Mouse (Mus musculus) forebrain, postnatal 0 days (tissue): ENCODE data around the gene Gpha2. TPM values are rescaled to one million over a fixed set of nuclear protein-coding genes. Genes with fewer than 3 reads are reported as not detected.

Source experiments
- ATAC-seq: fragments of 200-750 bp; cut with Nextera tagmentation; 2 replicates; pipeline ENCODE4 v1.8.0; 2017; ENCODE audit warnings: mild to moderate bottlenecking, moderate library complexity
- DNase-seq: peaks from one replicate; pipeline ENCODE4 v3.0.0-alpha.2; 2015
- H3K27ac ChIP-seq: fragments of 300-500 bp; sonication (generic); 2 replicates; pipeline ENCODE4 v1.5.1; 2014; ENCODE audit warnings: low read depth, mild to moderate bottlenecking, antibody characterized with exemption, low read length, moderate library complexity, mixed read lengths
- H3K27me3 ChIP-seq: fragments of 300-500 bp; sonication (generic); 2 replicates; pipeline ENCODE4 v1.6.1; 2014; ENCODE audit warnings: mild to moderate bottlenecking, low read length, mixed read lengths; ENCODE audit not compliant: insufficient read depth
- H3K36me3 ChIP-seq: fragments of 300-500 bp; sonication (generic); 2 replicates; pipeline ENCODE4 v1.6.1; 2014; ENCODE audit warnings: mild to moderate bottlenecking, moderate library complexity; ENCODE audit not compliant: insufficient read depth
- H3K4me1 ChIP-seq: fragments of 300-500 bp; sonication (generic); 2 replicates; pipeline ENCODE4 v1.6.1; 2014; ENCODE audit warnings: antibody characterized with exemption; ENCODE audit not compliant: insufficient read depth
- H3K4me2 ChIP-seq: fragments of 300-500 bp; sonication (generic); 2 replicates; pipeline ENCODE4 v1.6.1; 2014; ENCODE audit warnings: low read depth, mild to moderate bottlenecking, moderate library complexity
- H3K4me3 ChIP-seq: fragments of 300-500 bp; sonication (generic); 2 replicates; pipeline ENCODE4 v1.5.1; 2014; ENCODE audit warnings: low read depth, low read length, mixed read lengths
- H3K9ac ChIP-seq: fragments of 300-500 bp; sonication (generic); 2 replicates; pipeline ENCODE4 v1.6.1; 2014; ENCODE audit warnings: mild to moderate bottlenecking
- H3K9me3 ChIP-seq: fragments of 300-500 bp; sonication (generic); 2 replicates; pipeline ENCODE4 v1.6.1; 2016; ENCODE audit warnings: low read length
- CTCF ChIP-seq: sonication (generic); IDR thresholded peaks from 2 replicates; pipeline ENCODE4 v1.5.1; 2016; ENCODE audit warnings: antibody characterized with exemption, control low read depth, low read depth
- WGBS: fragments of 180-500 bp; shearing (Covaris S2); extraction: QIAGEN DNeasy Blood & Tissue Kit; methylation state at CpG from one replicate; pipeline ENCODE4 v1.1.7; 2014; 5-methylcytosine and 5-hydroxymethylcytosine counted together
- polyA plus RNA-seq: library from polyadenylated mRNA; unstranded; fragments of >200 nt; fragmentation: Nextera tagmentation; extraction: Ambion mirVana; gene quantifications from 2 replicates; pipeline ENCODE4 v1.2.1, GENCODE M21; 2015
- total RNA-seq: library from RNA; depleted of rRNA; stranded (reverse); fragments of >200 nt; gene quantifications from 2 replicates; pipeline ENCODE4 v1.2.3, GENCODE M21; 2014

Gene Gpha2
- total and polyA plus RNA-seq, 2 experiments from 2014 or later, result not detected

DNA sequence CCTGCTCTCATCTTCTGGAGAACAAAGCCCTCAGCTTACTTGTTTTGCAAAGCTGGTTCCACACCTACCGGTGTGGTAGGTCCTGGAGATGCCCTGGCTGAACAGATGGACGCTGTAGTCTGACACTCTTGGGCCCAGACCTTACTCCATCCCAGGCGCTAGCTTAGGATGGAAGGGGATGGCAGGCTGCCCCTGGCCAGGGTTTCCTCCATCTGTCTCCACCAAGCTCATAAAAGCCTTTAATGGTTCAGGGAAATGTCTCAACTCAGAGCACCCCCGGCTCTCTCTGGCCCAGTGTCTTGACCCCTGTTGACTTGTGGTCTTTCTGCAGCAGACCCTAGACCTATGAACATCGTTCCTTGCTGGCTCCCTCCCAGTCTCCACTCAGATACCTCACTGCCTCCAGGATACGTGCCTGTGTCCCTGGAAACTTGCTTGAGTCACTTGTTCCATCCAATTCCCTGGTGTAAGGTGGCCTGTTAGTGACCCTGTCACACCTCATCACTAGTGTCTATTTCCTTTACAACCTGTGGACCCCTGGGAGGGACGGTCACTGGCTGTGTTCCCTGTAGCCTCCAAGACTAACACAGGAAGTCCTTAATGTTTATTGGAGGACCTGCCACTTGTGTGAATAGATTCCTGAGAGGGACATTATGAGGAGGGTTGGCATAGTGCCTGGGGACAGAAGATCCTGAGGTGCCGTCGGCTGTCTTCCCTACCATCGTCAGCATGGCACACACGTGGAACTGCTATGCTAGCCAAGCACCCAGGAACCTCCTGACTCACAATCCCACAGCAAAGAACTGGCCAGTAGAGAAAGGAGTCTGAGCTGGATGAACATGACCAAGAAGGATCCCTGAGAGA lies 41.4 kb downstream of the Gpha2 start:
- no peak for DNase-seq
- H3K27ac ChIP-seq, result no peak overlapping the region
- TF ChIP-seq CTCF, result no peak
- 55% methylated on average over 11 of the region's 11 CpGs for WGBS
- no peak overlapping the region for H3K4me2 ChIP-seq
- no peaks in the 10 kb centered on the region; the same call in 1 of the 2 replicates for H3K4me1 ChIP-seq
- no peaks in the 10 kb centered on the region for H3K9me3 ChIP-seq
- H3K4me3 ChIP-seq, result no peak overlapping the region
- no peaks in the 10 kb centered on the region for H3K27me3 ChIP-seq
- no peak for ATAC-seq
- no peak overlapping the region for H3K9ac ChIP-seq
- no peaks in the 10 kb centered on the region for H3K36me3 ChIP-seq

DNA sequence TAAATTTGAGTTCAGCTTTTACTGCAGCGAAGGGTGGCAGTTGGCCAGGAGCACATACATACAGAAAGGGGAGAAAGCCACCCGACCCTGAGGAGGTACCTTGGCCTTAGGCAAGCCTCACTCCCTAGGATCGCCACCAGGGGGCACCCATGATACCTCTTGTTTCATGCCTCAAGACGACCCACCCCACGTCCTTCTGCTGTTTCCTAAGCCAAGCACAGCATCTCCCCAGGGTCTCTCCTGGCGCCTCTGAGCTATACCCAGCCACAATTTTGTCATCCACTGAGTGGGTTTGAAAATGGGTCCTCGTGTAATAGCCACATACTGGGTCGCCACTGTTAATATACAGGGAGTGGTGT lies 42.0 kb downstream of the Gpha2 start:
- H3K9me3 ChIP-seq, result no peaks in the 10 kb centered on the region
- no peak overlapping the region for H3K9ac ChIP-seq
- no peak overlapping the region for H3K4me3 ChIP-seq
- ATAC-seq, result peak; percentile 86
- no peaks in the 10 kb centered on the region; the same call in 1 of the 2 replicates for H3K4me1 ChIP-seq
- H3K27me3 ChIP-seq, result no peaks in the 10 kb centered on the region
- no peak overlapping the region for H3K4me2 ChIP-seq
- peak; percentile 82 for DNase-seq
- peak; percentile 92 for TF ChIP-seq CTCF
- H3K36me3 ChIP-seq, result no peaks in the 10 kb centered on the region
- H3K27ac ChIP-seq, result no peak overlapping the region
- 18% methylated on average over 8 of the region's 8 CpGs for WGBS

DNA sequence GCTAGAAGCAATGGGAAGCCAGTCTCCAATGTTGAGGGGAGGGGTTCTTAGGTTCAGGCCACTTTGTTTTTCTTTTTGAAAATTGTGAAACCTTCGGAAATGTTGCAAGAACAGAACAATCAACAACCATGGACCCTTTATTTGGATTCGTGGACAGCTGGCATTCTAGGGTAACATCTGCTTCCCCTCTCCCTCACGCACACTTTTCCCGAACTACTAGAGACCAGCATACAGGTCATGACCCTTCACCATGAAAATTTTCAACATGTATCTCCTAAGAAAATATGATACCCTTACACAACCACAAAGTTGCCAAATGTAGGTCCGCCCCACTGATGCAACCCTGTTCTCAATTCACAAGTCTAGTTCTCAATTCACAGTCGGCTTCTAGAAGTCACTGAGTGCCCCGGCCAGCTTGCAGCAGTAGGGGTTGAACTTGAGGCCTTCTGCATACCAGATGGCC lies 42.5 kb downstream of the Gpha2 start:
- 88% methylated on average over 7 of the region's 7 CpGs for WGBS
- H3K36me3 ChIP-seq, result no peaks in the 10 kb centered on the region
- H3K27ac ChIP-seq, result no peak overlapping the region
- DNase-seq (no peak), ATAC-seq (no peak)
- no peaks in the 10 kb centered on the region; the same call in 1 of the 2 replicates for H3K4me1 ChIP-seq
- no peak overlapping the region for H3K9ac ChIP-seq
- no peaks in the 10 kb centered on the region for H3K9me3 ChIP-seq
- no peak for TF ChIP-seq CTCF
- H3K27me3 ChIP-seq, result no peaks in the 10 kb centered on the region
- no peak overlapping the region for H3K4me2 ChIP-seq
- H3K4me3 ChIP-seq, result no peak overlapping the region

DNA sequence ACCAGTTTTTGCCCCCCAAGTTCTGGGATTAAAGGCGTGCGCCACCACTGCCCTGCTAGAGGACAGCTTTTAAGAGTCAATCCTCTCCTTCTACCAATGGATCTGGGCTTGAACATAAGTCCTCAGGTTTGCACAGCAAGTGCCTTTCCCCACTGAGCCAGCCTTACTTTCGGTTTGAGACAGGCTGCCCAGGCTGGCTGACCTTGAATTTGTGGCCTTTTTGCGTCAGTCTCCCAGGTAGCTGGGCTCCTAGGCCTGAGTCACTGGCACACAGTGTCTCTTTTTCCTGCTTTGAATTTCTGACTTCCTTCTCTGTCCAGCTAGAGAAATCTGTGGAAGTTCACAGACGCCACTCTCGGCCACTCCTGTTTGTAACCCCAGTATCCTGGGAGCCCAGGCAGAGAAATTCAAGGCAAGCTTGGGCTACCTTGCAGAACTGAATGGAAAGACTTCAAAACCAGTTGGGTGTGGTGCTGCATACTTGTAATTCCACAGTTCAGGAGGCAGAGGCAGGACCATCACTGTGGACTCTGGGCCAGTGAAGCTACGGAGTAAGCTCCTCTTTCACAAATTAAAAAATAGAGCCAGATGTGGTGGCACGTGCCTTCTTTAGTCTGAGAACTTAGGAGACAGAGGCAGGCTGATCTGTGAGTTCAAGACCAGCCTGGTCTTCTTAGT lies 43.8 kb downstream of the Gpha2 start:
- H3K27me3 ChIP-seq, result no peaks in the 10 kb centered on the region
- WGBS, result 89% methylated on average over 8 of the region's 8 CpGs
- TF ChIP-seq CTCF, result no peak

DNA sequence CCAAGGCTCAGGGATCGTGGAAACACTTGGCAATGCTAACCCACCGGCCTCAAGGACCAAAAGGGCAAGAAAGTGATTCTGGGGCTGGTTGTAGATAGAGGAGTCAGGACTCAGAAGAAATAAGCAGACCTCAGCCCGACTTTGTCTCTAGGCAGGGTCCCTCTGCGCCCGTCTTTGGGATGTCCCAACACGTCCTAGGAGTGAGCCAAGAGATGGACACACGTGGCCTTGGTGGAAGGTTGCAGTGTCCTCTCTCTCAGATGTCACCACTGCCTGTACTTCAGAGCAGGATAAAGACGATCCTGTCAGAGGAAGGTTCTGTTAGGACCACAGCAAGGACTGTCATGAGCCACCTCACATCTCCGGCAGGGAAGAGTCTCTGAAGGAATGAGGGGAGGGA lies 44.5 kb downstream of the Gpha2 start:
- Histone ChIP-seq H3K9ac (no peak overlapping the region), H3K27ac (no peak overlapping the region), H3K36me3 (no peaks in the 10 kb centered on the region), H3K9me3 (no peaks in the 10 kb centered on the region), H3K4me3 (no peak overlapping the region), H3K4me2 (no peak overlapping the region), H3K4me1 (peaks cover 4% of the 10 kb centered on the region; the same call in 1 of the 2 replicates), H3K27me3 (no peaks in the 10 kb centered on the region)
- ATAC-seq (no peak), DNase-seq (no peak)
- WGBS, result 58% methylated on average over 9 of the region's 9 CpGs
- TF ChIP-seq CTCF, result no peak

More for the DNA sequence above, 43.8 kb downstream of the Gpha2 start:
- Histone ChIP-seq H3K9ac (no peak overlapping the region), H3K36me3 (no peaks in the 10 kb centered on the region), H3K4me3 (no peak overlapping the region), H3K4me1 (no peaks in the 10 kb centered on the region; the same call in 1 of the 2 replicates), H3K27ac (no peak overlapping the region), H3K9me3 (no peaks in the 10 kb centered on the region), H3K4me2 (no peak overlapping the region)
- no peak for DNase-seq
- ATAC-seq, result no peak

DNA sequence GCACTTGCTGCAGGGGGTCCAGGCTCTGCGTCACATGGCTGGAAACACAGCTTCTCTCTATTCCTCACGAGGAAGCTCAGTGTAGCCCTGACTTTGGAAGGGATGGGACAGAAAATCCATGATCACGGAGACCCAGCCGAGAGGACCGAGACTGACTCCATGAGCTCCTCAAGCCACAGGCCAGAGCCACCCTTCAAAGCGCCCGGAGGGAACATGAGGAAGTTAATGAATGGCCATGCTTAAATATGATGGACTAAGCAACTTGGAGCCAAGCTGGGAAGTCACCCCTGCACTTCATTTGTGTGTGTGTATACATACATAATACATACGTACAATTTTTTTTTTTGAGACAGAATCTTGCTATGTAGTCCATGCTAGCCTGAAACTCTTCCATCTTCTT lies 45.0 kb downstream of the Gpha2 start:
- H3K9me3 ChIP-seq, result no peaks in the 10 kb centered on the region
- DNase-seq (no peak), ATAC-seq (no peak)
- H3K4me3 ChIP-seq, result no peak overlapping the region
- TF ChIP-seq CTCF, result no peak
- H3K9ac ChIP-seq, result no peak overlapping the region
- H3K27ac ChIP-seq, result no peak overlapping the region
- no peaks in the 10 kb centered on the region for H3K36me3 ChIP-seq
- WGBS, result 44% methylated on average over 8 of the region's 8 CpGs
- no peak overlapping the region for H3K4me2 ChIP-seq
- H3K4me1 ChIP-seq, result peaks cover 8% of the 10 kb centered on the region; the same call in 1 of the 2 replicates
- H3K27me3 ChIP-seq, result no peaks in the 10 kb centered on the region

DNA sequence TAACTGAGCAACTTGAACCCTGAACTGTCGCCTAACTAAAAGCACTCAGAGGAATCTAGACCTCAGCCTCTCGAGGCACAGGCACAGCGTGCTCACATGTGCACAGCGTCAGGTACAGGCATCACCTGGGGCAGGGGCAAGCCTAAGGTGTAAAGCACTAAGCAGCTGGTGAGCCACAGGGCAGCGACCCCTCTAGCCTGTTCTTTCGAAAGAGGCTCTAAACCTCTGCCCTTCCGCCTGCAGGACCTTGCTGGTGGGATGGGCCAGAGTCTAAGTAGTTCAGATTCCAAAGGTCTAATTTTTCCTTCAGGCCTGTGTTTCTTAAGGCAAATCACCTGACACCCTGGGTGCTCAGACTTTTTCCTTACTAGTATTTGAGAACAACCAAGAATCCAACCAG lies 45.9 kb downstream of the Gpha2 start:
- Histone ChIP-seq H3K27me3 (no peaks in the 10 kb centered on the region), H3K4me3 (no peak overlapping the region), H3K36me3 (no peaks in the 10 kb centered on the region), H3K4me1 (peaks cover 9% of the 10 kb centered on the region; the same call in 1 of the 2 replicates), H3K27ac (no peak overlapping the region), H3K9ac (no peak overlapping the region), H3K9me3 (no peaks in the 10 kb centered on the region), H3K4me2 (no peak overlapping the region)
- WGBS, result 75% methylated on average over 7 of the region's 7 CpGs
- TF ChIP-seq CTCF, result no peak
- ATAC-seq, result no peak
- no peak for DNase-seq
